Mouse (Mus musculus) ES-E14 (cell line): Measurements from ENCODE around the gene Ube2a.

Experiments
- CHD2 ChIP-seq: IDR thresholded peaks from 2 replicates; pipeline ENCODE4 v1.6.1; 2014; ENCODE audit warnings: mild to moderate bottlenecking, low read depth, low read length, inconsistent platforms
- MAFK ChIP-seq: IDR thresholded peaks from 2 replicates; pipeline ENCODE4 v1.6.1; 2014; ENCODE audit warnings: mild to moderate bottlenecking, low read depth, low read length, inconsistent platforms; ENCODE audit not compliant: insufficient read depth
- ZC3H11A ChIP-seq: IDR thresholded peaks from 2 replicates; pipeline ENCODE4 v1.6.1; 2012; ENCODE audit warnings: low read depth, mild to moderate bottlenecking, inconsistent platforms, low read length, borderline replicate concordance
- ZNF384 ChIP-seq: IDR thresholded peaks from 2 replicates; pipeline ENCODE4 v1.6.1; 2012; ENCODE audit warnings: low read depth, low read length, inconsistent platforms

DNA sequence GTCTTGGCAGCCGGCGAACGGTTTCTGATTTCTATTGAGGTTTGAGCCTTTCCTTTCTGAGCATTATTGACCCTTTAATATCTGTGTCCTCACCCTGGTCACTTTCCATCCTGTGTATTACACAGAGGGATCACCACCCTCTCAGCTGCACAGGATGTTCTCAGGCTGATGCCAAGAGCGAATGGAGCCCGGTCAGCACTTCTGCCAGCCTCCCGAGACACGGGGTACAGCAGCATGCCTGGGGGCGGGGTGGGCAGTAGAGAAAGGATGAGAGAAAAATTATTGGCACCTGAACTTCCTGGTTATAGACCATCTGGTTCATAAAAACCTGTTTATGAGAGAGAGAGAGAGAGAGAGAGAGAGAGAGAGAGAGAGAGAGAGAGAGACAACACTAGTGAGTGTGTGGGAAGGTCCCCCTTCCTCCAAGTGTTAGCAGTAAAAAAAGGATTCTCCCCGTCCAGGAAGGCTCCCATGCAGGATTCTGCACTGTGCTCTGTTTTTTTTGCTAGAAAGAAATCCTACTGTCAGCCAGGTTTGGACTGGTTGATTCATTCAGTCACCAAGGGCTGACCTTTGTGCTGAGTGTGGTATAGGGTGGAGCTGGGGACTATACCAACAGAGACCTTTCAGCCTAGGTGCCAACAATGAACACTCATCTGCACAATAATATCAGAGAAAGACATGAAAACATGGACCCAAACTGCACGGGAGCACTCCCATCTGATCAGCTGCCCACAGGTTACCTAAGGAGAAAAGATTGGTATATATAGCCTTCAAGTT, 49.6 kb upstream of the Ube2a start:
- no peak for TF ChIP-seq ZC3H11A
- TF ChIP-seq MAFK = no peak
- TF ChIP-seq ZNF384 = no peak
- TF ChIP-seq CHD2 = no peak
